Mouse (Mus musculus) G1E-ER4 (cell line): ENCODE data around the gene Creb3. TPM values are rescaled to one million over a fixed set of nuclear protein-coding genes. Genes with fewer than 3 reads are reported as not detected.

Experiments used
- GATA1 ChIP-seq: IDR thresholded peaks from one replicate; pipeline ENCODE4 v1.8.0; 2012; ENCODE audit warnings: low read length, inconsistent platforms
- polyA plus RNA-seq: library from polyadenylated mRNA; stranded (reverse); fragments of >175 nt; gene quantifications from 2 replicates; pipeline ENCODE4 v1.2.3, GENCODE M21; 2012

The Creb3 gene
- polyA plus RNA-seq, 1 experiment, result 1.6 TPM

GRCm38 (mm10) chr4:43573561-43573960 lies 11.4 kb downstream of the Creb3 start:
- no peak for TF ChIP-seq GATA1

GRCm38 (mm10) chr4:43575356-43575755 lies 13.2 kb downstream of the Creb3 start:
- no peak for TF ChIP-seq GATA1

- no peak for TF ChIP-seq GATA1
Measured at GRCm38 (mm10) chr4:43577237-43577881, 15.2 kb downstream of the Creb3 start.

- no peak for TF ChIP-seq GATA1
Measured at GRCm38 (mm10) chr4:43578376-43579204, 16.5 kb downstream of the Creb3 start, which contains the start of the genes Rgp1 and Gba2. Rgp1 (plus strand) TSS chr4:43578715. Gba2 (minus strand) TSS chr4:43578873.

- TF ChIP-seq GATA1, result no peak
Measured at GRCm38 (mm10) chr4:43579256-43579655, 17.1 kb downstream of the Creb3 start.

GRCm38 (mm10) chr4:43579731-43580130 lies 17.6 kb downstream of the Creb3 start:
- no peak for TF ChIP-seq GATA1

- TF ChIP-seq GATA1, result no peak
Measured at GRCm38 (mm10) chr4:43580721-43581120, 18.6 kb downstream of the Creb3 start.

GRCm38 (mm10) chr4:43581381-43581780 lies 19.2 kb downstream of the Creb3 start:
- TF ChIP-seq GATA1, result no peak

- no peak for TF ChIP-seq GATA1
Measured at GRCm38 (mm10) chr4:43582241-43582640, 20.1 kb downstream of the Creb3 start.

GRCm38 (mm10) chr4:43583421-43583820 lies 21.3 kb downstream of the Creb3 start:
- no peak for TF ChIP-seq GATA1

GRCm38 (mm10) chr4:43584444-43585416 lies 22.6 kb downstream of the Creb3 start, which contains the start of gene Msmp:
Msmp (minus strand) TSS chr4:43584494.
- no peak for TF ChIP-seq GATA1

GRCm38 (mm10) chr4:43585682-43586081 lies 23.6 kb downstream of the Creb3 start:
- no peak for TF ChIP-seq GATA1

- no peak for TF ChIP-seq GATA1
Measured at GRCm38 (mm10) chr4:43586411-43586810, 24.3 kb downstream of the Creb3 start.

GRCm38 (mm10) chr4:43587681-43588080 lies 25.5 kb downstream of the Creb3 start:
- no peak for TF ChIP-seq GATA1

- TF ChIP-seq GATA1, result no peak
Measured at GRCm38 (mm10) chr4:43591543-43591942, 29.4 kb downstream of the Creb3 start.

GRCm38 (mm10) chr4:43591961-43592360 lies 29.8 kb downstream of the Creb3 start:
- TF ChIP-seq GATA1, result no peak

GRCm38 (mm10) chr4:43593453-43593852 lies 31.3 kb downstream of the Creb3 start:
- TF ChIP-seq GATA1, result no peak
